Mouse (Mus musculus) MEL (cell line): Measurements from ENCODE around the gene Afap1l2. TPM values are rescaled to one million over a fixed set of nuclear protein-coding genes. Genes with fewer than 3 reads are reported as not detected.

Experiments
- DNase-seq: peaks from one replicate; pipeline ENCODE4 v3.0.0; 2011; ENCODE audit warnings: low read depth, low spot score
- H3K27ac ChIP-seq: 2 replicates; pipeline ENCODE4 v1.5.1; 2012; ENCODE audit warnings: low read depth, mild to moderate bottlenecking, control low read depth, low read length, moderate library complexity; ENCODE audit not compliant: control insufficient read depth
- H3K27me3 ChIP-seq, 2 experiments: fragments of 150-350 bp in 1 of 2; sonication (generic) in 1 of 2; 2 replicates each; pipeline ENCODE4 v1.6.1; 2012; ENCODE audit warnings: low read length in 2 of 2, mild to moderate bottlenecking in 2 of 2, improper control_type of control experiment in 1 of 2, moderate library complexity in 1 of 2; ENCODE audit not compliant: insufficient read depth in 2 of 2, control insufficient read depth in 1 of 2
- H3K36me3 ChIP-seq, 2 experiments: 2 replicates each; pipeline ENCODE4 v1.6.1; 2012 to 2014; ENCODE audit warnings: low read length in 2 of 2, improper control_type of control experiment in 1 of 2, inconsistent platforms in 1 of 2, mild to moderate bottlenecking in 1 of 2; ENCODE audit not compliant: insufficient read depth in 2 of 2, control insufficient read depth in 1 of 2
- H3K4me1 ChIP-seq, 2 experiments: fragments of 150-350 bp in 1 of 2; sonication (generic) in 1 of 2; 2 replicates each; pipeline ENCODE4 v1.6.1; 2012; ENCODE audit warnings: low read length in 2 of 2, improper control_type of control experiment in 1 of 2, mild to moderate bottlenecking in 1 of 2; ENCODE audit not compliant: insufficient read depth in 2 of 2, control insufficient read depth in 1 of 2
- H3K4me3 ChIP-seq, 2 experiments: fragments of 150-350 bp in 1 of 2; sonication (generic) in 1 of 2; 2 replicates each; pipeline ENCODE4 v1.5.1; 2012; ENCODE audit warnings: low read depth in 2 of 2, low read length in 2 of 2, mild to moderate bottlenecking in 2 of 2, moderate library complexity in 2 of 2, control low read depth in 1 of 2, improper control_type of control experiment in 1 of 2; ENCODE audit not compliant: control insufficient read depth in 1 of 2, insufficient read depth in 1 of 2
- H3K79me2 ChIP-seq: 2 replicates; pipeline ENCODE4 v1.6.1; 2012; ENCODE audit warnings: mild to moderate bottlenecking, low read length, moderate library complexity; ENCODE audit not compliant: control insufficient read depth, poor library complexity, insufficient read depth
- H3K9ac ChIP-seq: 2 replicates; pipeline ENCODE4 v1.6.1; 2012; ENCODE audit warnings: low read depth, mild to moderate bottlenecking, control low read depth, low read length, moderate library complexity; ENCODE audit not compliant: control insufficient read depth, poor library complexity, severe bottlenecking
- H3K9me3 ChIP-seq: fragments of 150-350 bp; sonication (generic); replicated peaks from 2 replicates; pipeline ENCODE4 v1.6.1; 2012; ENCODE audit warnings: mild to moderate bottlenecking, low read length, improper control_type of control experiment, moderate library complexity; ENCODE audit not compliant: insufficient read depth
- CHD1 ChIP-seq: IDR thresholded peaks from 2 replicates; pipeline ENCODE4 v1.6.1; 2012; ENCODE audit warnings: low read depth, mild to moderate bottlenecking, inconsistent platforms, low read length, improper control_type of control experiment
- EP300 ChIP-seq, 2 experiments: IDR thresholded peaks; 2 replicates each; pipeline ENCODE4 v1.6.1; 2011; ENCODE audit warnings: improper control_type of control experiment in 2 of 2, low read length in 2 of 2, low read depth in 1 of 2, mild to moderate bottlenecking in 1 of 2
- GABPA ChIP-seq: IDR thresholded peaks from 2 replicates; pipeline ENCODE4 v1.6.1; 2012; ENCODE audit warnings: low read depth, mild to moderate bottlenecking, inconsistent platforms, low read length, improper control_type of control experiment, moderate library complexity
- HCFC1 ChIP-seq: IDR thresholded peaks from 2 replicates; pipeline ENCODE4 v1.6.1; 2012; ENCODE audit warnings: low read depth, mild to moderate bottlenecking, inconsistent platforms, low read length, improper control_type of control experiment, moderate library complexity
- JUND ChIP-seq: IDR thresholded peaks from 2 replicates; pipeline ENCODE4 v1.6.1; 2011; ENCODE audit warnings: low read depth, mild to moderate bottlenecking, improper control_type of control experiment, low read length
- MAFK ChIP-seq: IDR thresholded peaks from 2 replicates; pipeline ENCODE4 v1.6.1; 2011; ENCODE audit warnings: low read depth, mild to moderate bottlenecking, low read length, improper control_type of control experiment, borderline replicate concordance
- MAX ChIP-seq: IDR thresholded peaks from 2 replicates; pipeline ENCODE4 v1.6.1; 2011; ENCODE audit warnings: low read length, improper control_type of control experiment
- MAZ ChIP-seq: IDR thresholded peaks from 2 replicates; pipeline ENCODE4 v1.6.1; 2012; ENCODE audit warnings: low read depth, mild to moderate bottlenecking, inconsistent platforms, low read length, improper control_type of control experiment
- MEF2A ChIP-seq: IDR thresholded peaks from 2 replicates; pipeline ENCODE4 v1.6.1; 2014; ENCODE audit warnings: low read depth, mild to moderate bottlenecking, inconsistent platforms, low read length, improper control_type of control experiment; ENCODE audit not compliant: poor library complexity, insufficient replicate concordance, severe bottlenecking; ENCODE audit errors: extremely low read depth
- MYC ChIP-seq: IDR thresholded peaks from 2 replicates; pipeline ENCODE4 v1.6.1; 2011; ENCODE audit warnings: low read depth, mild to moderate bottlenecking, low read length, improper control_type of control experiment, moderate library complexity
- POLR2A ChIP-seq, 2 experiments: IDR thresholded peaks; 2 replicates each; pipeline ENCODE4 v1.6.1; 2011 to 2012; ENCODE audit warnings: low read length in 2 of 2, mild to moderate bottlenecking in 2 of 2, control low read depth in 1 of 2, improper control_type of control experiment in 1 of 2, low read depth in 1 of 2, moderate library complexity in 1 of 2; ENCODE audit not compliant: control insufficient read depth in 1 of 2, insufficient read depth in 1 of 2, poor library complexity in 1 of 2
- POLR2AphosphoS2 ChIP-seq: IDR thresholded peaks from 2 replicates; pipeline ENCODE4 v1.6.1; 2011; ENCODE audit warnings: low read length, improper control_type of control experiment
- POLR2AphosphoS5 ChIP-seq: IDR thresholded peaks from 2 replicates; pipeline ENCODE4 v1.6.1; 2012; ENCODE audit warnings: low read depth, borderline replicate concordance, mild to moderate bottlenecking, inconsistent platforms, low read length, moderate library complexity, mixed read lengths
- RAD21 ChIP-seq: IDR thresholded peaks from 2 replicates; pipeline ENCODE4 v1.6.1; 2011; ENCODE audit warnings: mild to moderate bottlenecking, low read depth, low read length, improper control_type of control experiment
- SMC3 ChIP-seq: IDR thresholded peaks from 2 replicates; pipeline ENCODE4 v1.6.1; 2011; ENCODE audit warnings: low read depth, low read length, improper control_type of control experiment
- TAL1 ChIP-seq: IDR thresholded peaks from 2 replicates; pipeline ENCODE4 v1.6.1; 2012; ENCODE audit warnings: mild to moderate bottlenecking, inconsistent platforms, low read length, moderate library complexity, mixed read lengths
- TBP ChIP-seq: IDR thresholded peaks from 2 replicates; pipeline ENCODE4 v1.8.0; 2011; ENCODE audit warnings: low read depth, low read length, improper control_type of control experiment
- UBTF ChIP-seq: IDR thresholded peaks from 2 replicates; pipeline ENCODE4 v1.6.1; 2012; ENCODE audit warnings: low read depth, mild to moderate bottlenecking, inconsistent platforms, low read length, improper control_type of control experiment, moderate library complexity, borderline replicate concordance; ENCODE audit not compliant: insufficient read depth
- USF1 ChIP-seq: IDR thresholded peaks from 2 replicates; pipeline ENCODE4 v1.6.1; 2014; ENCODE audit warnings: low read depth, mild to moderate bottlenecking, inconsistent platforms, low read length, improper control_type of control experiment, moderate library complexity
- USF2 ChIP-seq, 2 experiments: IDR thresholded peaks; 2 replicates each; pipeline ENCODE4 v1.6.1; 2011 to 2012; ENCODE audit warnings: improper control_type of control experiment in 2 of 2, low read length in 2 of 2, borderline replicate concordance in 1 of 2, inconsistent platforms in 1 of 2, low read depth in 1 of 2, mild to moderate bottlenecking in 1 of 2; ENCODE audit not compliant: insufficient read depth in 1 of 2
- ZC3H11A ChIP-seq: IDR thresholded peaks from 2 replicates; pipeline ENCODE4 v1.6.1; 2012; ENCODE audit warnings: low read depth, mild to moderate bottlenecking, inconsistent platforms, low read length, improper control_type of control experiment
- ZKSCAN1 ChIP-seq: IDR thresholded peaks from 2 replicates; pipeline ENCODE4 v1.6.1; 2012; ENCODE audit warnings: low read depth, mild to moderate bottlenecking, inconsistent platforms, low read length, improper control_type of control experiment, moderate library complexity
- ZMIZ1 ChIP-seq: IDR thresholded peaks from 2 replicates; pipeline ENCODE4 v1.6.1; 2012; ENCODE audit warnings: low read depth, mild to moderate bottlenecking, inconsistent platforms, low read length, improper control_type of control experiment, moderate library complexity
- ZNF384 ChIP-seq: IDR thresholded peaks from 2 replicates; pipeline ENCODE4 v1.6.1; 2012; ENCODE audit warnings: low read depth, mild to moderate bottlenecking, inconsistent platforms, low read length, improper control_type of control experiment
- polyA plus RNA-seq, 2 experiments: library from polyadenylated mRNA; stranded (reverse) in 1 of 2; unstranded in 1 of 2; fragments of >175 nt in 1 of 2; fragments of >200 nt in 1 of 2; gene quantifications; 2 replicates each; pipeline versions ENCODE4 v1.2.1 to v1.2.4; 2012; ENCODE audit warnings: low replicate concordance in 2 of 2, low read depth in 1 of 2; ENCODE audit not compliant: insufficient read length in 2 of 2, insufficient read depth in 1 of 2, missing spikeins in 1 of 2
- total RNA-seq: library from RNA; depleted of rRNA; stranded (reverse); fragments of 300-350 nt; gene quantifications from 2 replicates; pipeline ENCODE4 v1.2.3, GENCODE M21; 2012

The Afap1l2 gene
- total and polyA plus RNA-seq, 3 experiments, result not detected

DNA sequence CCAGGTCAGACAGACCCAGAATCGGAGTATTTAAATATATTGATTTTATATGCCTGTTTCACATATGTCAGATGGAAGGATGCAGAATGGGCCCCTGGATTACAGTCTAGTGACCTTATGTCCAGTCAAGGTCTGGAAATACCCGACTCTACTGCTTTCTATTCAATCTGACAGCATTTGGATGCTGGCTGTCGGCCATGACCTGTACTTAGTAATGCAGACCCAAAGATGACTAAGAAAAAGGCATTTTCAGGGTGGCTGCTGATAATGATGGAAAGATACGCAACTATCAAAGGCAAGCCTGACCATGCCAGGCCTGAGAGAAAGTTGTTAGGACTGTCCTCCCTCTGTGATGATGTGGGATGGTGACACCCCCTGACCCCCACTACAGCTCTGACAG, 14.3 kb downstream of the Afap1l2 start:
- Histone ChIP-seq H3K36me3 (no peaks in the 10 kb centered on the region), H3K9ac (no peak overlapping the region), H3K9me3 (no peaks in the 10 kb centered on the region), H3K4me3 (no peak overlapping the region), H3K79me2 (no peaks in the 10 kb centered on the region), H3K4me1 (no peaks in the 10 kb centered on the region), H3K27ac (no peak overlapping the region), H3K27me3 (peaks cover 0 to 5% of the 10 kb centered on the region in 2 experiments; a peak in 2 of 4 replicates)
- DNase-seq, result no peak
- no peak for TF ChIP-seq MEF2A
- no peak for TF ChIP-seq ZMIZ1
- no peak for TF ChIP-seq ZKSCAN1
- TF ChIP-seq GABPA, result no peak
- TF ChIP-seq RAD21, result no peak
- TF ChIP-seq UBTF, result no peak
- TF ChIP-seq ZNF384, result no peak
- no peak for TF ChIP-seq EP300 (IDR thresholded peaks at IDR 0.05; ENCODE audit: low read depth in 1 of 2, low read length in 2 of 2)
- TF ChIP-seq TAL1, result no peak
- no peak for TF ChIP-seq TBP
- TF ChIP-seq MAX, result no peak
- TF ChIP-seq USF1, result no peak

DNA sequence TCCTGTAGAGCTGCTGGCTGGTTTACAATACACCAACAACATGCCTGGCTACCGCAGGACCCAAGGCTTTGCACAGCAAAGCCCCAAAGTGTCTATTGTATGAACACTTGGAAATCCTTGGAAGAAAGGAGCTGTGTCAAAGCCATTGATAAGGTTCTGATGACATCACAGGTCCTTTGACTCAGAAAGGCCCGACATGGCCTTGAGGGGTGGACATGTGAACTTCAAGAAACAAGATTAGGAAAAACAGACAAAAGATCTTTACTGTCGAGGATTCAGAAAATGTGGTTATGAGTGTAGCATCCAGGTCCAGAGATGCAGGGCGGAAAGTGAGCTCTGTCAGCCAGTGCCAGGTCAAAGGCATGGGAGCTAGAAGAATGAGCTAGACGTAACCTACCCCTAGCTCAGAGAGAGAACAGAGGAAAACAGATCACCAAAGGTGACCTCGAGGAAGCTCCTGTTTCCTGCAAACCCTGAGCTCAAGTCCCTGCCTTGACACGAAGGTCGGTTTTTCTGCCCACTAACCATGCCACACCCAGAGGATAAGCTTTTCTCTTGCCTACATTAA, 15.0 kb downstream of the Afap1l2 start:
- no peaks in the 10 kb centered on the region for H3K79me2 ChIP-seq
- H3K27ac ChIP-seq, result no peak overlapping the region
- H3K4me3 ChIP-seq, result no peak overlapping the region
- H3K27me3 ChIP-seq, result peaks cover 0 to 5% of the 10 kb centered on the region in 2 experiments; a peak in 2 of 4 replicates
- H3K9ac ChIP-seq, result no peak overlapping the region
- DNase-seq, result no peak
- no peaks in the 10 kb centered on the region for H3K9me3 ChIP-seq
- H3K36me3 ChIP-seq, result no peaks in the 10 kb centered on the region
- H3K4me1 ChIP-seq, result no peaks in the 10 kb centered on the region
- no peak for TF ChIP-seq MAFK
- TF ChIP-seq GABPA, result no peak

DNA sequence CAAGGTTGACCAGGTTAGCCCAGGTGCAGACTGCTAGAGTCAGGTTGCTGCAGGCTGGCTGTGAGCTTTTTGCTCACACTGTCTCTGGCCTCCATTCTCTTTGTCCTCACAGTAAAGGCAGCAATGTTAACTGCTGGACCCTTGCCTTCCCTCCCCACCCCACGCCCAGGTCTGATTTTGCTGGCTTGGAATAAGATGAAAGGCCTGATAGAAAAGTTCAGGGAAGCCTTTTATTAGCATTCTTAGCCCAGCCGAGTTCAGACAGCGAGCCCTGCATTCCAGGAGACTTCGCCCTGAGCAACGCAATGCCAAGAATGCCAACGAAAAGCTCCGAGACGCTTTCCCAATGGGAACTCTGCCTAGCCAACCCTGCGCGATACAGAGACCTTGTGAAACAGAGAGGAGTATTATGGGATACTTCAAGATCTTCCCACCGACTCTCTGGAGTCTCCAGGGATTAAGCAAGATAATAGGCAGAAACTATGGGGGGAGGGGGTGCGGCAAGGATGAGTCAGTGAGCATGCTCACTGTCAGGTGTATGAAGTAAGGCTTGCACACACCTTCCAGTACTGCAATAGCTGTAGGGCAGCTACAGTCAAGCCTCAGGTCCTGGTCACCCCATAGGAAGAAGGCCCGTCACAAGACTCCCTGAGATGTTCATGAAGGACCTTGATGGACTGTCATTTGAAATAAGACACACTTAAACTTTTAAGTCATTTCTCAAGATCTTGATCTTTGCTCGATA, 17.5 kb downstream of the Afap1l2 start:
- Histone ChIP-seq H3K9ac (no peak overlapping the region), H3K79me2 (no peaks in the 10 kb centered on the region), H3K4me1 (no peaks in the 10 kb centered on the region), H3K27ac (no peak overlapping the region), H3K4me3 (no peak overlapping the region), H3K27me3 (peaks cover 0 to 5% of the 10 kb centered on the region in 2 experiments; a peak in 2 of 4 replicates), H3K9me3 (no peaks in the 10 kb centered on the region), H3K36me3 (no peaks in the 10 kb centered on the region)
- no peak for DNase-seq
- TF ChIP-seq ZC3H11A (no peak), POLR2AphosphoS5 (no peak), POLR2A (IDR thresholded peaks at IDR 0.05; ENCODE audit: control insufficient read depth in 1 of 2, insufficient read depth in 1 of 2, low read depth in 1 of 2, low read length in 2 of 2, poor library complexity in 1 of 2) (no peak), POLR2AphosphoS2 (no peak), TBP (no peak), TAL1 (no peak), HCFC1 (no peak), MAX (no peak), SMC3 (no peak), CHD1 (no peak), MYC (no peak), JUND (no peak), MAZ (no peak), USF2 (IDR thresholded peaks at IDR 0.05; ENCODE audit: borderline replicate concordance in 1 of 2, insufficient read depth in 1 of 2, low read depth in 1 of 2, low read length in 2 of 2) (no peak), USF1 (no peak)
